ENCODE assay signal across 8 mouse cellular contexts in genomic region chr1:55086868-55087400, GRCm38 (mm10). TPM values are rescaled to one million over a fixed set of nuclear protein-coding genes. Genes with fewer than 3 reads are reported as not detected.
DNase-seq lines count a peak whose midpoint lies in the region; ATAC-seq lines count a peak whose summit lies in the region.

No protein-coding gene starts in this region.

- WGBS in embryonic facial prominence, embryonic 10.5 days: 1% methylated on average over 13 of the region's 13 CpGs
- 2% methylated on average over 13 of the region's 13 CpGs for WGBS in hindbrain, embryonic 11.5 days
- WGBS in limb, embryonic 12.5 days: under 1% methylated on average over 13 of the region's 13 CpGs
- WGBS in midbrain, embryonic 16.5 days: under 1% methylated on average over 13 of the region's 13 CpGs

- H3K27me3 ChIP-seq in embryonic facial prominence, embryonic 10.5 days (replicated peaks; ENCODE audit: low read depth, poor library complexity, severe bottlenecking): no peaks in the 10 kb centered on the region
- H3K27me3 ChIP-seq in hindbrain, embryonic 11.5 days (ENCODE audit: control insufficient read depth, insufficient read depth, low read length): no peaks in the 10 kb centered on the region
- no peaks in the 10 kb centered on the region for H3K27me3 ChIP-seq in limb, embryonic 12.5 days
- no peaks in the 10 kb centered on the region for H3K27me3 ChIP-seq in midbrain, embryonic 16.5 days (ENCODE audit: control insufficient read depth, insufficient read depth, low read depth, low read length)

- H3K4me3 ChIP-seq in embryonic facial prominence, embryonic 10.5 days: peak overlapping the region; percentile 96
- peak overlapping the region; percentile 91 for H3K4me3 ChIP-seq in hindbrain, embryonic 11.5 days (ENCODE audit: low read depth, low read length)
- H3K4me3 ChIP-seq in limb, embryonic 12.5 days (replicated peaks): peak overlapping the region; percentile 92
- peak overlapping the region; percentile 95 for H3K4me3 ChIP-seq in midbrain, embryonic 16.5 days (ENCODE audit: low read depth, low read length)

- ATAC-seq in CD4-positive, CD25-positive, alpha-beta regulatory T cell, adult 4 months: peak; percentile 11
- no peak for ATAC-seq in hindbrain, embryonic 11.5 days (ENCODE audit: low FRiP score)
- no peak for ATAC-seq in limb, embryonic 12.5 days (ENCODE audit: insufficient number of reproducible peaks, insufficient read depth, low FRiP score, low TSS enrichment, low read depth)
- no peak for ATAC-seq in midbrain, embryonic 16.5 days

- H3K9ac ChIP-seq in hindbrain, embryonic 11.5 days (ENCODE audit: low read depth, low read length): peak overlapping the region; percentile 95
- H3K9ac ChIP-seq in limb, embryonic 12.5 days (replicated peaks): peak overlapping the region; percentile 94
- peak overlapping the region; percentile 96 for H3K9ac ChIP-seq in midbrain, embryonic 16.5 days (ENCODE audit: low read depth, low read length)

- peaks cover 68% of the 10 kb centered on the region for H3K36me3 ChIP-seq in embryonic facial prominence, embryonic 10.5 days (replicated peaks)
- H3K36me3 ChIP-seq in hindbrain, embryonic 11.5 days (ENCODE audit: control insufficient read depth, insufficient read depth, low read length): peaks cover 12% of the 10 kb centered on the region; the same call in 1 of the 2 replicates
- H3K36me3 ChIP-seq in limb, embryonic 12.5 days: peaks cover 54% of the 10 kb centered on the region
- H3K36me3 ChIP-seq in midbrain, embryonic 16.5 days (ENCODE audit: control insufficient read depth, insufficient read depth, low read length): peaks cover 22% of the 10 kb centered on the region

- H3K4me1 ChIP-seq in embryonic facial prominence, embryonic 10.5 days: peaks cover 38% of the 10 kb centered on the region
- H3K4me1 ChIP-seq in hindbrain, embryonic 11.5 days (replicated peaks; ENCODE audit: control insufficient read depth, insufficient read depth, low read length): 0 out of 2 replicates have a peak, but pooled peaks cover 2% of the 10 kb centered on the region
- peaks cover 29% of the 10 kb centered on the region for H3K4me1 ChIP-seq in limb, embryonic 12.5 days (replicated peaks)
- H3K4me1 ChIP-seq in midbrain, embryonic 16.5 days (ENCODE audit: control insufficient read depth, insufficient read depth, low read length): peaks cover 35% of the 10 kb centered on the region

- no peaks in the 10 kb centered on the region for H3K9me3 ChIP-seq in embryonic facial prominence, embryonic 10.5 days
- no peaks in the 10 kb centered on the region for H3K9me3 ChIP-seq in hindbrain, embryonic 11.5 days (ENCODE audit: control insufficient read depth, low read length)
- no peaks in the 10 kb centered on the region for H3K9me3 ChIP-seq in limb, embryonic 12.5 days
- H3K9me3 ChIP-seq in midbrain, embryonic 16.5 days (replicated peaks; ENCODE audit: control insufficient read depth, low read length, poor library complexity, severe bottlenecking): no peaks in the 10 kb centered on the region; the same call in 1 of the 2 replicates

- H3K4me2 ChIP-seq in hindbrain, embryonic 11.5 days (replicated peaks; ENCODE audit: low read depth, low read length): peak overlapping the region; percentile 77
- H3K4me2 ChIP-seq in limb, embryonic 12.5 days: peak overlapping the region; percentile 90
- H3K4me2 ChIP-seq in midbrain, embryonic 16.5 days (ENCODE audit: low read length): peak overlapping the region; percentile 90

- H3K27ac ChIP-seq in embryonic facial prominence, embryonic 10.5 days (replicated peaks): peak overlapping the region; percentile 99
- H3K27ac ChIP-seq in hindbrain, embryonic 11.5 days (ENCODE audit: low read depth, low read length): peak overlapping the region; percentile 96
- peak overlapping the region; percentile 95 for H3K27ac ChIP-seq in limb, embryonic 12.5 days
- peak overlapping the region; percentile 95 for H3K27ac ChIP-seq in midbrain, embryonic 16.5 days (ENCODE audit: low read length)

- DNase-seq in frontal cortex, postnatal 10 days (ENCODE audit: low spot score in 2 of 2): peak; percentile 12 to 13
- DNase-seq in frontal cortex, postnatal 14 days (ENCODE audit: low spot score in 2 of 2): no peak
- DNase-seq in embryonic facial prominence, embryonic 10.5 days (ENCODE audit: low spot score): peak; percentile 38
- DNase-seq in hindbrain, embryonic 11.5 days (ENCODE audit: low spot score): no peak
- no peak for DNase-seq in c-Kit-positive CD71-positive TER-119-positive erythroid progenitor cells, embryonic 14.5 days (ENCODE audit: low spot score)

RNA-seq across cellular contexts. Expression of gene Hspe1, which starts 1.0 kb away (rescaled TPM):
- polyA plus RNA-seq in CD4-positive, CD25-positive, alpha-beta regulatory T cell, adult 4 months (2017; shearing (Covaris generic)): 100 to 1,000 TPM; 128 to 193 TPM
- 672 and 707 TPM in 2 replicates for polyA plus RNA-seq in embryonic facial prominence, embryonic 10.5 days (2016; fragmentation: Nextera tagmentation; extraction: Ambion mirVana)
- 421 and 434 TPM in 2 replicates for polyA plus RNA-seq in hindbrain, embryonic 11.5 days (2014; fragmentation: Nextera tagmentation; extraction: Ambion mirVana)
- 485 and 512 TPM in 2 replicates for polyA plus RNA-seq in limb, embryonic 12.5 days (2016; fragmentation: Nextera tagmentation; extraction: Ambion mirVana)
- polyA plus RNA-seq in midbrain, embryonic 16.5 days (2015; fragmentation: Nextera tagmentation; extraction: Ambion mirVana): 224 and 238 TPM in 2 replicates

RNA-seq across cellular contexts. Expression of gene Hspd1, which starts 1.1 kb away (rescaled TPM):
- polyA plus RNA-seq in CD4-positive, CD25-positive, alpha-beta regulatory T cell, adult 4 months (2017; shearing (Covaris generic)): 100 to 1,000 TPM; 145 to 175 TPM
- polyA plus RNA-seq in embryonic facial prominence, embryonic 10.5 days (2016; fragmentation: Nextera tagmentation; extraction: Ambion mirVana): 604 and 644 TPM in 2 replicates
- polyA plus RNA-seq in hindbrain, embryonic 11.5 days (2014; fragmentation: Nextera tagmentation; extraction: Ambion mirVana): 354 and 387 TPM in 2 replicates
- polyA plus RNA-seq in limb, embryonic 12.5 days (2016; fragmentation: Nextera tagmentation; extraction: Ambion mirVana): 378 and 384 TPM in 2 replicates
- 255 and 276 TPM in 2 replicates for polyA plus RNA-seq in midbrain, embryonic 16.5 days (2015; fragmentation: Nextera tagmentation; extraction: Ambion mirVana)

RNA-seq across cellular contexts. Expression of gene Coq10b, which starts 34.4 kb away (rescaled TPM):
- 10 to 100 TPM; 14.8 to 18.2 TPM for polyA plus RNA-seq in CD4-positive, CD25-positive, alpha-beta regulatory T cell, adult 4 months (2017; shearing (Covaris generic))
- polyA plus RNA-seq in embryonic facial prominence, embryonic 10.5 days (2016; fragmentation: Nextera tagmentation; extraction: Ambion mirVana): 21.7 and 22.0 TPM in 2 replicates
- polyA plus RNA-seq in hindbrain, embryonic 11.5 days (2014; fragmentation: Nextera tagmentation; extraction: Ambion mirVana): 36.2 and 41.4 TPM in 2 replicates
- polyA plus RNA-seq in limb, embryonic 12.5 days (2016; fragmentation: Nextera tagmentation; extraction: Ambion mirVana): 21.4 and 22.3 TPM in 2 replicates
- polyA plus RNA-seq in midbrain, embryonic 16.5 days (2015; fragmentation: Nextera tagmentation; extraction: Ambion mirVana): 29.9 and 34.4 TPM in 2 replicates

RNA-seq across cellular contexts. Expression of gene Mob4, which starts 44.1 kb away (rescaled TPM):
- polyA plus RNA-seq in CD4-positive, CD25-positive, alpha-beta regulatory T cell, adult 4 months (2017; shearing (Covaris generic)): 100 to 1,000 TPM; 114 to 124 TPM
- 129 and 137 TPM in 2 replicates for polyA plus RNA-seq in embryonic facial prominence, embryonic 10.5 days (2016; fragmentation: Nextera tagmentation; extraction: Ambion mirVana)
- 176 and 183 TPM in 2 replicates for polyA plus RNA-seq in hindbrain, embryonic 11.5 days (2014; fragmentation: Nextera tagmentation; extraction: Ambion mirVana)
- 151 and 159 TPM in 2 replicates for polyA plus RNA-seq in limb, embryonic 12.5 days (2016; fragmentation: Nextera tagmentation; extraction: Ambion mirVana)
- polyA plus RNA-seq in midbrain, embryonic 16.5 days (2015; fragmentation: Nextera tagmentation; extraction: Ambion mirVana): 171 and 194 TPM in 2 replicates

RNA-seq across cellular contexts. Expression of gene Sf3b1, which starts 59.7 kb away (rescaled TPM):
- polyA plus RNA-seq in CD4-positive, CD25-positive, alpha-beta regulatory T cell, adult 4 months (2017; shearing (Covaris generic)): 100 to 1,000 TPM; 411 to 495 TPM
- polyA plus RNA-seq in embryonic facial prominence, embryonic 10.5 days (2016; fragmentation: Nextera tagmentation; extraction: Ambion mirVana): 281 and 287 TPM in 2 replicates
- 366 and 384 TPM in 2 replicates for polyA plus RNA-seq in hindbrain, embryonic 11.5 days (2014; fragmentation: Nextera tagmentation; extraction: Ambion mirVana)
- polyA plus RNA-seq in limb, embryonic 12.5 days (2016; fragmentation: Nextera tagmentation; extraction: Ambion mirVana): 337 and 360 TPM in 2 replicates
- 297 and 327 TPM in 2 replicates for polyA plus RNA-seq in midbrain, embryonic 16.5 days (2015; fragmentation: Nextera tagmentation; extraction: Ambion mirVana)

Comparison
In these comparisons a context has a peak if more than half of its experiments do, and no peak if none do; other contexts are left out.
1. DNase-seq: peak in frontal cortex, postnatal 10 days (2 of 2) and embryonic facial prominence, embryonic 10.5 days (single experiment); none in frontal cortex, postnatal 14 days (0 of 2), hindbrain, embryonic 11.5 days (single experiment) and c-Kit-positive CD71-positive TER-119-positive erythroid progenitor cells, embryonic 14.5 days (single experiment).
2. Peak in every context shown above with its lines, with median percentiles within 50 percentile points of each other: H3K27ac ChIP-seq, H3K4me3 ChIP-seq, H3K4me2 ChIP-seq and H3K9ac ChIP-seq.